Mouse (Mus musculus): ENCODE measurements around the gene Pald1.

The Pald1 gene

GRCm38 (mm10) chr10:61277051-61277450, 106.3 kb downstream of the Pald1 start:
- no peak for DNase-seq

- DNase-seq = peak; percentile 25 to 57
These were observed 107.6 kb downstream of the Pald1 start for GRCm38 (mm10) chr10:61275669-61276110.

GRCm38 (mm10) chr10:61274532-61274931, 108.8 kb downstream of the Pald1 start:
- no peak for DNase-seq

GRCm38 (mm10) chr10:61273844-61274215, 109.5 kb downstream of the Pald1 start:
- peak in 1 of 2 experiments; percentile 24 for DNase-seq

DNA sequence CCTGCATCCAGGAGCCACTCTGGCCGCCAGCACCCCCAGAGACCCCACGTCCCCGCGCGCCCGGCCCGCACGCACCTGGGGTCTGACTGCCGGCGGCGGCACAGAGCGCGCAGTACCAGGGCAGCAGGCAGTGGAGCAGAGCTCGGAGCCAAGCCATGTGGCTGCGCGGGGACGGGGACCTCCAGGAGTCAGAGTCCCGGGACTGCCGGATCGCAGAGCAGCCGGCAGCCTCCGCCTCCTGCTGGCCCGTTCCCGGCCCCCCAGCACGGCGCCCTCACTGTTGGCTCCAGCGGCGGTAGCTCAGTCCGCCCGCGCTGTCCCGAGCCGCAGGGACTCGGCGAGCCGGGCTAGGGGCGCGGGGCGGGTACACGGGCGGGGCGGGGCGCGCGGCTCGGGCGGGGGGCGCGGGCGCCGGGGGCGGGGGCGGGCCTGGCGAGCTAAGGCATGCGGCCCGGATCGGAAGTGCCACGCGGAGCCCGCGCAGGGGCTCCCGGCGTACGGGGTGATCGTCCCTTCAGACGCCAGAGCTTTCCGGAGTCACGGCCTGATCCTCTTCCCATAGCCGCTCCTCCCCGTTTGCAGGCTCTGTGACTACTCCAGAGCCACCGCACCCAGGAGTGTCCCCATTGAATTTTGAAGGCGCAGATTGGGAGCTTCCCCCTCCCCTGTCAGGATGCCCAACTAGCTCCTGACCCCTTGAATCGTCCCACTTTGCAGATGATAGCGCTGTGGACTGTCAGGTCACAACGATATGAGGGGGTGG, 110.1 kb downstream of the Pald1 start, which contains the start of gene Adamts14:
Gene Adamts14, minus strand, starts transcription at position 358 of the 763 bp plus-strand sequence.
- DNase-seq = peak; percentile 15 to 48

DNA sequence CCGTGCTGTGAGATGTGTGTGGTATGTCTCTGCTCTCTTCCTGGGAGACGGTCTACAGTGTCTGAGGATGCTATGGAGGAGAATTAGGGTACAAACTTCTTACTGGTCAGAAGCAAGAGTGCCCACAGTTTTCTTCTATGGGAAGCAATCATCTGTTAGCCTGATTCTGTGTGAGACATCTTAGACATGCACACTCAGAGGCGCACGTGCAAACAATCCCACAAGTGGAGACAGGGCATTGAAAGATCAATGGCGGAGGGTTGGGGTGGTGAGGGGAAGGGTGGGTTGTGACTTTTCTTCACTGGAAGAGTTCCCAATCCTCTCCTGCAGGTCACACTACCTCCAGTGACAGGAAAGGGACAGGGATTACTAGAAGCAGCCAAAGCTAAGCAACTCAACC, 110.7 kb downstream of the Pald1 start:
- DNase-seq = no peak

- DNase-seq = no peak
These were observed 111.2 kb downstream of the Pald1 start for GRCm38 (mm10) chr10:61272089-61272626.
